Mouse (Mus musculus) MEL (cell line): ENCODE results near the gene Trim3. TPM values are rescaled to one million over a fixed set of nuclear protein-coding genes. Genes with fewer than 3 reads are reported as not detected.

Experiments used
- DNase-seq: peaks from one replicate; pipeline ENCODE4 v3.0.0; 2011; ENCODE audit warnings: low read depth, low spot score
- H3K27ac ChIP-seq: 2 replicates; pipeline ENCODE4 v1.5.1; 2012; ENCODE audit warnings: low read depth, mild to moderate bottlenecking, control low read depth, low read length, moderate library complexity; ENCODE audit not compliant: control insufficient read depth
- H3K27me3 ChIP-seq, 2 experiments: fragments of 150-350 bp in 1 of 2; sonication (generic) in 1 of 2; 2 replicates each; pipeline ENCODE4 v1.6.1; 2012; ENCODE audit warnings: low read length in 2 of 2, mild to moderate bottlenecking in 2 of 2, improper control_type of control experiment in 1 of 2, moderate library complexity in 1 of 2; ENCODE audit not compliant: insufficient read depth in 2 of 2, control insufficient read depth in 1 of 2
- H3K36me3 ChIP-seq, 2 experiments: 2 replicates each; pipeline ENCODE4 v1.6.1; 2012 to 2014; ENCODE audit warnings: low read length in 2 of 2, improper control_type of control experiment in 1 of 2, inconsistent platforms in 1 of 2, mild to moderate bottlenecking in 1 of 2; ENCODE audit not compliant: insufficient read depth in 2 of 2, control insufficient read depth in 1 of 2
- H3K4me1 ChIP-seq, 2 experiments: fragments of 150-350 bp in 1 of 2; sonication (generic) in 1 of 2; 2 replicates each; pipeline ENCODE4 v1.6.1; 2012; ENCODE audit warnings: low read length in 2 of 2, improper control_type of control experiment in 1 of 2, mild to moderate bottlenecking in 1 of 2; ENCODE audit not compliant: insufficient read depth in 2 of 2, control insufficient read depth in 1 of 2
- H3K4me3 ChIP-seq, 2 experiments: fragments of 150-350 bp in 1 of 2; sonication (generic) in 1 of 2; 2 replicates each; pipeline ENCODE4 v1.5.1; 2012; ENCODE audit warnings: low read depth in 2 of 2, low read length in 2 of 2, mild to moderate bottlenecking in 2 of 2, moderate library complexity in 2 of 2, control low read depth in 1 of 2, improper control_type of control experiment in 1 of 2; ENCODE audit not compliant: control insufficient read depth in 1 of 2, insufficient read depth in 1 of 2
- H3K79me2 ChIP-seq: 2 replicates; pipeline ENCODE4 v1.6.1; 2012; ENCODE audit warnings: mild to moderate bottlenecking, low read length, moderate library complexity; ENCODE audit not compliant: control insufficient read depth, poor library complexity, insufficient read depth
- H3K9ac ChIP-seq: 2 replicates; pipeline ENCODE4 v1.6.1; 2012; ENCODE audit warnings: low read depth, mild to moderate bottlenecking, control low read depth, low read length, moderate library complexity; ENCODE audit not compliant: control insufficient read depth, poor library complexity, severe bottlenecking
- H3K9me3 ChIP-seq: fragments of 150-350 bp; sonication (generic); replicated peaks from 2 replicates; pipeline ENCODE4 v1.6.1; 2012; ENCODE audit warnings: mild to moderate bottlenecking, low read length, improper control_type of control experiment, moderate library complexity; ENCODE audit not compliant: insufficient read depth
- CHD2 ChIP-seq: IDR thresholded peaks from 2 replicates; pipeline ENCODE4 v1.6.1; 2011; ENCODE audit warnings: low read length, improper control_type of control experiment
- CTCF ChIP-seq, 3 experiments: IDR thresholded peaks in 2 of 3; conservative IDR thresholded peaks in 1 of 3; 2 replicates each; pipeline ENCODE4 v1.5.1; 2011 to 2012; ENCODE audit warnings: low read length in 3 of 3, low read depth in 2 of 3, mild to moderate bottlenecking in 2 of 3, improper control_type of control experiment in 1 of 3, inconsistent platforms in 1 of 3, mixed read lengths in 1 of 3, moderate library complexity in 1 of 3; ENCODE audit not compliant: control insufficient read depth in 1 of 3, insufficient read depth in 1 of 3, poor library complexity in 1 of 3, severe bottlenecking in 1 of 3
- ELF1 ChIP-seq: IDR thresholded peaks from 2 replicates; pipeline ENCODE4 v1.6.1; 2014; ENCODE audit warnings: low read depth, mild to moderate bottlenecking, inconsistent platforms, low read length, improper control_type of control experiment, moderate library complexity
- ETS1 ChIP-seq: IDR thresholded peaks from 2 replicates; pipeline ENCODE4 v1.6.1; 2012; ENCODE audit warnings: low read depth, mild to moderate bottlenecking, inconsistent platforms, low read length, improper control_type of control experiment, moderate library complexity
- JUND ChIP-seq: IDR thresholded peaks from 2 replicates; pipeline ENCODE4 v1.6.1; 2011; ENCODE audit warnings: low read depth, mild to moderate bottlenecking, improper control_type of control experiment, low read length
- MAFK ChIP-seq: IDR thresholded peaks from 2 replicates; pipeline ENCODE4 v1.6.1; 2011; ENCODE audit warnings: low read depth, mild to moderate bottlenecking, low read length, improper control_type of control experiment, borderline replicate concordance
- MEF2A ChIP-seq: IDR thresholded peaks from 2 replicates; pipeline ENCODE4 v1.6.1; 2014; ENCODE audit warnings: low read depth, mild to moderate bottlenecking, inconsistent platforms, low read length, improper control_type of control experiment; ENCODE audit not compliant: poor library complexity, insufficient replicate concordance, severe bottlenecking; ENCODE audit errors: extremely low read depth
- MYB ChIP-seq: IDR thresholded peaks from 2 replicates; pipeline ENCODE4 v1.6.1; 2011; ENCODE audit warnings: mild to moderate bottlenecking, low read depth, low read length, improper control_type of control experiment
- MYC ChIP-seq: IDR thresholded peaks from 2 replicates; pipeline ENCODE4 v1.6.1; 2011; ENCODE audit warnings: low read depth, mild to moderate bottlenecking, low read length, improper control_type of control experiment, moderate library complexity
- NELFE ChIP-seq: IDR thresholded peaks from 2 replicates; pipeline ENCODE4 v1.6.1; 2011; ENCODE audit warnings: low read depth, low read length, improper control_type of control experiment
- RAD21 ChIP-seq: IDR thresholded peaks from 2 replicates; pipeline ENCODE4 v1.6.1; 2011; ENCODE audit warnings: mild to moderate bottlenecking, low read depth, low read length, improper control_type of control experiment
- SMC3 ChIP-seq: IDR thresholded peaks from 2 replicates; pipeline ENCODE4 v1.6.1; 2011; ENCODE audit warnings: low read depth, low read length, improper control_type of control experiment
- TCF12 ChIP-seq: IDR thresholded peaks from 2 replicates; pipeline ENCODE4 v1.6.1; 2014; ENCODE audit warnings: low read depth, mild to moderate bottlenecking, inconsistent platforms, low read length, improper control_type of control experiment, moderate library complexity
- UBTF ChIP-seq: IDR thresholded peaks from 2 replicates; pipeline ENCODE4 v1.6.1; 2012; ENCODE audit warnings: low read depth, mild to moderate bottlenecking, inconsistent platforms, low read length, improper control_type of control experiment, moderate library complexity, borderline replicate concordance; ENCODE audit not compliant: insufficient read depth
- USF1 ChIP-seq: IDR thresholded peaks from 2 replicates; pipeline ENCODE4 v1.6.1; 2014; ENCODE audit warnings: low read depth, mild to moderate bottlenecking, inconsistent platforms, low read length, improper control_type of control experiment, moderate library complexity
- USF2 ChIP-seq, 2 experiments: IDR thresholded peaks; 2 replicates each; pipeline ENCODE4 v1.6.1; 2011 to 2012; ENCODE audit warnings: improper control_type of control experiment in 2 of 2, low read length in 2 of 2, borderline replicate concordance in 1 of 2, inconsistent platforms in 1 of 2, low read depth in 1 of 2, mild to moderate bottlenecking in 1 of 2; ENCODE audit not compliant: insufficient read depth in 1 of 2
- ZKSCAN1 ChIP-seq: IDR thresholded peaks from 2 replicates; pipeline ENCODE4 v1.6.1; 2012; ENCODE audit warnings: low read depth, mild to moderate bottlenecking, inconsistent platforms, low read length, improper control_type of control experiment, moderate library complexity
- ZMIZ1 ChIP-seq: IDR thresholded peaks from 2 replicates; pipeline ENCODE4 v1.6.1; 2012; ENCODE audit warnings: low read depth, mild to moderate bottlenecking, inconsistent platforms, low read length, improper control_type of control experiment, moderate library complexity
- ZNF384 ChIP-seq: IDR thresholded peaks from 2 replicates; pipeline ENCODE4 v1.6.1; 2012; ENCODE audit warnings: low read depth, mild to moderate bottlenecking, inconsistent platforms, low read length, improper control_type of control experiment
- polyA plus RNA-seq, 2 experiments: library from polyadenylated mRNA; stranded (reverse) in 1 of 2; unstranded in 1 of 2; fragments of >175 nt in 1 of 2; fragments of >200 nt in 1 of 2; gene quantifications; 2 replicates each; pipeline versions ENCODE4 v1.2.1 to v1.2.4; 2012; ENCODE audit warnings: low replicate concordance in 2 of 2, low read depth in 1 of 2; ENCODE audit not compliant: insufficient read length in 2 of 2, insufficient read depth in 1 of 2, missing spikeins in 1 of 2
- total RNA-seq: library from RNA; depleted of rRNA; stranded (reverse); fragments of 300-350 nt; gene quantifications from 2 replicates; pipeline ENCODE4 v1.2.3, GENCODE M21; 2012

The Trim3 gene
- total and polyA plus RNA-seq, 3 experiments: 7.0 to 15.4 TPM; not detected in 1

DNA sequence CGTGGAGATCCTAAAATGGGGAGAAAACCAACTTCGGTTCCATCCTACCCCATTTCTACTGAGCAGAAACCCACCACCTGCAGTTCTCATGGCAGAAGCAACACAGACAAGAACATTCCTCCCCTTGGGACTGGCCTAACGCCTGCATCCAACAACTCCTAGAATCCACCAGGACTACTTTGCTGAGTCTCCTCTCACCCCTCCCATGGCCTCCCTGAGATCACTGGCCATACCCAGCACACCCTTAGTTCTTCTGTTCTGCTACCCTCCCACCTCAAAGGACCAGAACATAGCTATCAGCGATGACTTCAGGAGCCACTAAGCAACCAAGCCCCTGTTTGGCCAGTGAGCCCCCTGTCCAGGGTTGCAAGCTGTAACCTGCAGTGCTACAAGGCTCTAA, 62.6 kb downstream of the Trim3 start:
- Histone ChIP-seq H3K36me3 (no peaks in the 10 kb centered on the region), H3K4me3 (no peak overlapping the region), H3K27me3 (peaks cover 0 to 2% of the 10 kb centered on the region in 2 experiments; a peak in 1 of 4 replicates), H3K9ac (no peak overlapping the region), H3K4me1 (no peaks in the 10 kb centered on the region), H3K79me2 (no peaks in the 10 kb centered on the region), H3K27ac (no peak overlapping the region), H3K9me3 (no peaks in the 10 kb centered on the region)
- TF ChIP-seq MAFK (no peak), ZMIZ1 (no peak), UBTF (no peak), SMC3 (no peak), USF1 (no peak), TCF12 (no peak), USF2 (IDR thresholded peaks at IDR 0.05; ENCODE audit: borderline replicate concordance in 1 of 2, insufficient read depth in 1 of 2, low read depth in 1 of 2, low read length in 2 of 2) (no peak), JUND (no peak), CTCF (IDR thresholded peaks at IDR 0.05 in 2 of 3, conservative IDR thresholded peaks at IDR 0.05 in 1 of 3; ENCODE audit: control insufficient read depth in 1 of 3, insufficient read depth in 1 of 3, low read depth in 2 of 3, low read length in 3 of 3, poor library complexity in 1 of 3, severe bottlenecking in 1 of 3) (no peak), MYB (no peak), ELF1 (no peak), ZKSCAN1 (no peak), ZNF384 (no peak), NELFE (no peak), ETS1 (no peak), MEF2A (no peak), MYC (no peak), CHD2 (no peak), RAD21 (no peak)
- DNase-seq: no peak
